Mouse (Mus musculus): Measurements from ENCODE around the gene 4930412O13Rik. TPM values are rescaled to one million over a fixed set of nuclear protein-coding genes. Genes with fewer than 3 reads are reported as not detected.

The 4930412O13Rik gene
- polyA plus RNA-seq (2012; rRNA removed) = 2.1 and 3.1 TPM in 2 replicates

DNA sequence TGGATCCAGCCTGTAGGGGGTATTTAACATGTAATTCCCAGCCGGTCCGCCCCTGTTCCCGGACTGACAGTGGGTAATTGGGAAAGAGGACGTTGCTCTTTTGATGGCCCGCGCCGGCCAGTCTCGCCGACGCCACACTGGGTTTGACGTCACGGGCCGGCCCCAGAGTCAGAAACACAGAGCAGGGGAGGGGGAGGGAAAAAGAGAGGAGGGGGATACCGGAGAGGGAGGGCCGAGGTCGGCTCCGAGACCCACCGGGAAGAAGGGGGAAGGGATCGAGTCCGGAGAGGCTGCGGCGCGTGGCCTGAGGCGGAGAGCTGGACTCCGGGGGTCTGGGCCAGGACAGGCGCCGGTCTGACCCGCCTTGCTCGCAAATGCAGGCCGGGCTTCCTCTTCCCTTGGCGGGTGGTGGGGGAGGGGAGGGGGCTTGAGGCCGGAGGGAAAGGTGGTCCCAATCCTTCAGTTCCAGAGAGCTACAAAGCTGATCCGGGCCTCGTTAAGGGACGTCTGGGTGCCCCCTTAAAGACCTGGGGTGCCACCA lies at the start of gene 4930412O13Rik:
Gene 4930412O13Rik, plus strand, starts transcription at position 202 of the 541 bp plus-strand sequence.

DNA sequence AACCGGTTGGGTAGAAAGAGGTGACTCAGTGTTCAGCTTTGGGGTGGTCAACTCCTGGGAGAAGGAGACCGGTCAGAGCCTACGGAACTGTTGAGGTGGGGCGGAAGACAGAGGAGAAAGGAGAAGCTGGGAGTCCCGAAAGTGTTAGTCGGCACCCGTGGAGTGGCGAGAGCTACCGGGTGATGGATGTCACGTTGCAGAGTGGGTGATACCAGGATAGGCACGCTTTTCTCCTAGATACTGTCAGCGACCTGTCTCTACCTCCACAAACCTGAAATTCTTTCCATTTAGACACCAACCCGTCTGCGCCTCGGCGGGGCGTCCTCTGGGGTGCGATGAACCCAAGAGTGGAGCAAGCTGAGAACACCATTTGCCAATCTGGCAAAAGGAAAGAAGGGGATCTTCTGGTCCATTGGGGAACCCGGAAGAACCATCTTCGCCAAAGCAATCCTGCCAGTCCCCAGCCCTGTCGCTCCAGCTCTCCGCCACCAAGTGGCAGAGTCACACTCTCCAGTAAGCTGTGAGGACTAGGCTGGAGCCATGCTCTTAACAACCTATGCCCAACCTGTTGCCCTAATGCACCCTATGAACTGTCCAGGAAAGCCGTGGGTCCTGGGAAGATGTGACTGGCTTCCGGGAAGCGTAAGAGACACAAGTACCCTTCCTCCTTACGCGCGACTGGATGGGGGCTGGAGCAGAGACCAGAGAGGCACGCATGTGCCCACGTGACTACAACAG lies 8.0 kb downstream of the 4930412O13Rik start, which contains the start of gene 9230102O04Rik:
Gene 9230102O04Rik, minus strand, starts transcription at position 628 of the 738 bp plus-strand sequence.

DNA sequence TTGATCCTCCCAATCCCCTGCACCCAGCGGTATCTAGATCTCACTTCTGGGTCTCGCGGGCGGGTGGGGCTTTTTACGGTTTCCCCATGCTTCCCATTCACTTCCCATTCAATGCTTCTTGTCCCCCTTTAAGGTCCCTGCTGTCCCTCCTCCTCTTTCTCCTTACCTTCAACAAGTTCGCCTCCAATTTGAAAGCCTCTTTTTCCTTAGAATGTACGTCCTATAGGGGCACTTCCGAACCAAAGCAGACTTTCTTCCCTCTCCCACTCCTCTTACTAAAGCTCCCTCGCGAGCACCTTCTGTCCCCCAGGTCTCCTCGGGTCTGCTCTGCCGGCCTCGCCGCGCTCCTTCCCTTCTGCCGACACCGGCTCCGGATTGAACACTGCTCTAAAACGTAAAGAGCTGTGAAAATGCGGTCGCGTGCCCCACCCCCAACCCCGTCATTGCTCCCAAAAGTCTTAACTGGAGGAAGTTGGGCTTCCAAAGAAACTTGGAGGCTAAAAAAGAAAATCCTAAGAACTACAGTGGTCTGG lies 8.7 kb downstream of the 4930412O13Rik start, which contains the start of gene Gata3:
Gene Gata3, minus strand, starts transcription at position 384 of the 533 bp plus-strand sequence.

Other genes starting within 250 kb of the 4930412O13Rik start
- gene 9230102O04Rik, start 8.3 kb downstream of the 4930412O13Rik start, polyA plus RNA-seq (2012; rRNA removed) = 1.2 and 1.3 TPM in 2 replicates
- gene Gata3, start 8.8 kb downstream of the 4930412O13Rik start, polyA plus RNA-seq (2012; rRNA removed) = 11.0 and 16.9 TPM in 2 replicates
- 8.2 and 8.6 TPM in 2 replicates for gene Taf3, start 167.3 kb downstream of the 4930412O13Rik start, polyA plus RNA-seq (2012; rRNA removed)
- gene Atp5c1, start 199.3 kb downstream of the 4930412O13Rik start, polyA plus RNA-seq (2012; rRNA removed) = 365 and 383 TPM in 2 replicates
- gene Kin, start 199.3 kb downstream of the 4930412O13Rik start, polyA plus RNA-seq (2012; rRNA removed) = 24.0 and 25.1 TPM in 2 replicates

Measured in central nervous system, embryonic 14 days (tissue).